Mouse (Mus musculus): ENCODE measurements around the gene P2ry4. TPM values are rescaled to one million over a fixed set of nuclear protein-coding genes. Genes with fewer than 3 reads are reported as not detected.

P2ry4 gene
- total RNA-seq (2021) = not detected
- not detected in 2 replicates for polyA plus RNA-seq (2012; rRNA removed)
- long read RNA-seq = 0 reads

DNA sequence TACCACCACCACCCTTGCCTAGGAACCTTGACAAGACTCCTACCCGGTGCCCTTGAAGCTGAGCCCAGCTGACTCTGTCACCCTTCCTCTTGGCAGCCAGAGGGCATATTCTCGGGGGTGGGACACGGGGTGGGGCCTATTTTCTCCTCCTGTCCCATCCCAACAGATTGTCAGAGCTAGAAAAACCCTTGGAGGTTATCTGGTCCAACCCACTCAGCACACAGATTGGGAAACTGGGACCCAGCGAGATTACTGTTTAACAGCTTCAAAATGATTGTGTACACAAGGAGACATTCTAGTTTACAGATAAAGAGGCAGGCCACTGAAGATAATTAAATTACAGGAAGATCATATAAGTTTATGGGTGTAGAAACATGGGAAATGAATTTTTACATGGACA lies at the start of gene P2ry4:
P2ry4 (minus strand) TSS at position 79 of the 400 bp plus-strand sequence.
- H3K27ac ChIP-seq = no peak within 1 kb of the TSS
- no peak within 1 kb of the TSS for H3K9ac ChIP-seq (ENCODE audit: low read depth, low read length)
- TF ChIP-seq POLR2A (IDR thresholded peaks at IDR 0.05; ENCODE audit: insufficient read depth, low read depth, low read length) (no peak), CTCF (IDR thresholded peaks at IDR 0.05) (no peak)
- H3K27me3 ChIP-seq (ENCODE audit: control insufficient read depth, insufficient read depth, low read length) = no peaks in the 10 kb centered on the region
- no peak within 1 kb of the TSS for H3K4me3 ChIP-seq
- intact Hi-C loops (cut with DNase I) = no loop called here
- H3K79me2 ChIP-seq (replicated peaks; ENCODE audit: control insufficient read depth, insufficient read depth, low read length) = no peaks in the 10 kb centered on the region
- no peak for DNase-seq
- no peaks in the 10 kb centered on the region for H3K36me3 ChIP-seq (ENCODE audit: control insufficient read depth, insufficient read depth, low read length)
- no peaks in the 10 kb centered on the region for H3K4me1 ChIP-seq (ENCODE audit: control insufficient read depth, insufficient read depth, low read length)
- 56% methylated on average over 4 of the region's 4 CpGs for WGBS

GRCm38 (mm10) chrX:100638477-100638876 lies 43.8 kb upstream of the P2ry4 start:
- 61% methylated on average over 8 of the region's 8 CpGs for WGBS
- no peaks in the 10 kb centered on the region for H3K36me3 ChIP-seq (ENCODE audit: control insufficient read depth, insufficient read depth, low read length)
- intact Hi-C loops (cut with DNase I) = no loop called here
- no peaks in the 10 kb centered on the region for H3K4me1 ChIP-seq (ENCODE audit: control insufficient read depth, insufficient read depth, low read length)
- no peaks in the 10 kb centered on the region for H3K79me2 ChIP-seq (replicated peaks; ENCODE audit: control insufficient read depth, insufficient read depth, low read length)
- H3K9ac ChIP-seq (ENCODE audit: low read depth, low read length) = no peak overlapping the region
- TF ChIP-seq CTCF (IDR thresholded peaks at IDR 0.05) = no peak
- no peak overlapping the region for H3K27ac ChIP-seq
- no peak for DNase-seq
- no peaks in the 10 kb centered on the region for H3K27me3 ChIP-seq (ENCODE audit: control insufficient read depth, insufficient read depth, low read length)
- H3K4me3 ChIP-seq = no peak overlapping the region

DNA sequence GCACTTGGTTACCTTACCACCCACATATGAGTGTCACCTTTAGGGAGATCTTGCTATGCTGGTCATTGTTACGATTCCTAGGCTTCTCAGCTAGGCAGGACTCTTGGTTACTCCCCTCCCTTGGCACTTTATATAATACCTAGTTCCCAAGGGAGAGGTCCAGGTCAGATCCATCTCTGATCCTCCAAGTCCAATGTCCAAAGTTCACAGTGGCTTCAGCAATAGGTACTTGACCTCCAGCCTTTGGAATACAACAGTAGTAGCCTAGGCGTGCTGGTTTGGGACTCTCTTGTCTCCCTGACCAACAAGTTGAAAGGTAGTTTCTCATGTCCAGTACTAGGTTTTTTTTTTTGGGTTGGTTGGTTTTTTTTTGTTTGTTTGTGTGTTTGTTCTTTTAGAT lies 34.4 kb upstream of the P2ry4 start:
- H3K36me3 ChIP-seq (ENCODE audit: control insufficient read depth, insufficient read depth, low read length) = no peaks in the 10 kb centered on the region
- TF ChIP-seq CTCF (IDR thresholded peaks at IDR 0.05) (no peak), EP300 (IDR thresholded peaks at IDR 0.05; ENCODE audit: insufficient read depth, low read depth, low read length) (no peak), POLR2A (IDR thresholded peaks at IDR 0.05; ENCODE audit: insufficient read depth, low read depth, low read length) (no peak)
- H3K27ac ChIP-seq = no peak overlapping the region
- H3K4me3 ChIP-seq = no peak overlapping the region
- H3K27me3 ChIP-seq (ENCODE audit: control insufficient read depth, insufficient read depth, low read length) = no peaks in the 10 kb centered on the region
- H3K4me1 ChIP-seq (ENCODE audit: control insufficient read depth, insufficient read depth, low read length) = no peaks in the 10 kb centered on the region
- H3K9ac ChIP-seq (ENCODE audit: low read depth, low read length) = no peak overlapping the region
- WGBS = 71% methylated on average over 2 of the region's 2 CpGs
- H3K79me2 ChIP-seq (replicated peaks; ENCODE audit: control insufficient read depth, insufficient read depth, low read length) = no peaks in the 10 kb centered on the region
- no peak for DNase-seq
- intact Hi-C loops (cut with DNase I) = no loop called here

GRCm38 (mm10) chrX:100625802-100626793 lies 31.4 kb upstream of the P2ry4 start, which contains the start of gene Pdzd11:
Pdzd11 (minus strand) TSS chrX:100626568.
- Histone ChIP-seq H3K79me2 (replicated peaks; ENCODE audit: control insufficient read depth, insufficient read depth, low read length) (no peaks in the 10 kb centered on the region), H3K4me3 (peak within 1 kb of the TSS; percentile 60), H3K9ac (ENCODE audit: low read depth, low read length) (peak within 1 kb of the TSS; percentile 68), H3K27ac (peak within 1 kb of the TSS; percentile 72), H3K36me3 (ENCODE audit: control insufficient read depth, insufficient read depth, low read length) (no peaks in the 10 kb centered on the region), H3K4me1 (ENCODE audit: control insufficient read depth, insufficient read depth, low read length) (no peaks in the 10 kb centered on the region), H3K27me3 (ENCODE audit: control insufficient read depth, insufficient read depth, low read length) (no peaks in the 10 kb centered on the region)
- peak; percentile 87 to 93 for DNase-seq
- WGBS = 15% methylated on average over 62 of the region's 62 CpGs
- no peak for TF ChIP-seq CTCF (IDR thresholded peaks at IDR 0.05)
- TF ChIP-seq POLR2A (IDR thresholded peaks at IDR 0.05; ENCODE audit: insufficient read depth, low read depth, low read length) = peak; percentile 82
- intact Hi-C loops (cut with DNase I) = no loop called here

DNA sequence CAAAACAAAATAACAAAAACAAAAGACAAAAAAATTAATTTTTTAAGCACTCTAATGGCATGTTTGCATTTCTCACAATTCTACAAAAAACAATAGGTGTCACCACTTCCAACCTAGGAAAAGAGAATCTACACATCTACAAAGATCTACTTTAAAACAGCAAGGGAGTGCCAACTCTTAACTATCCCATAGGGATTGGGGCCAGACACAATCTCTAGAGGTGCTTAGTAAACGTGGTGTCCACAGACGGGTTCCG lies 30.8 kb upstream of the P2ry4 start, which contains the start of gene Kif4:
Kif4 (plus strand) TSS at position 192 of the 256 bp plus-strand sequence.
- no peaks in the 10 kb centered on the region for H3K36me3 ChIP-seq (ENCODE audit: control insufficient read depth, insufficient read depth, low read length)
- H3K79me2 ChIP-seq (replicated peaks; ENCODE audit: control insufficient read depth, insufficient read depth, low read length) = no peaks in the 10 kb centered on the region
- DNase-seq = no peak
- no peaks in the 10 kb centered on the region for H3K27me3 ChIP-seq (ENCODE audit: control insufficient read depth, insufficient read depth, low read length)
- intact Hi-C loops (cut with DNase I) = no loop called here
- peak within 1 kb of the TSS; percentile 68 for H3K9ac ChIP-seq (ENCODE audit: low read depth, low read length)
- WGBS = 13% methylated on average over 3 of the region's 3 CpGs
- peak within 1 kb of the TSS; percentile 72 for H3K27ac ChIP-seq
- no peaks in the 10 kb centered on the region for H3K4me1 ChIP-seq (ENCODE audit: control insufficient read depth, insufficient read depth, low read length)
- TF ChIP-seq CTCF (IDR thresholded peaks at IDR 0.05) = no peak
- no peak for TF ChIP-seq EP300 (IDR thresholded peaks at IDR 0.05; ENCODE audit: insufficient read depth, low read depth, low read length)
- TF ChIP-seq POLR2A (IDR thresholded peaks at IDR 0.05; ENCODE audit: insufficient read depth, low read depth, low read length) = no peak
- H3K4me3 ChIP-seq = peak within 1 kb of the TSS; percentile 60

GRCm38 (mm10) chrX:100625146-100625545 lies 30.5 kb upstream of the P2ry4 start:
- Histone ChIP-seq H3K36me3 (ENCODE audit: control insufficient read depth, insufficient read depth, low read length) (no peaks in the 10 kb centered on the region), H3K9ac (ENCODE audit: low read depth, low read length) (no peak overlapping the region), H3K4me3 (peak overlapping the region; percentile 60), H3K79me2 (replicated peaks; ENCODE audit: control insufficient read depth, insufficient read depth, low read length) (no peaks in the 10 kb centered on the region), H3K27me3 (ENCODE audit: control insufficient read depth, insufficient read depth, low read length) (no peaks in the 10 kb centered on the region), H3K27ac (peak overlapping the region; percentile 72), H3K4me1 (ENCODE audit: control insufficient read depth, insufficient read depth, low read length) (no peaks in the 10 kb centered on the region)
- WGBS = 30% methylated on average over 7 of the region's 7 CpGs
- intact Hi-C loops (cut with DNase I) = no loop called here
- no peak for DNase-seq
- TF ChIP-seq CTCF (IDR thresholded peaks at IDR 0.05) = no peak
- no peak for TF ChIP-seq POLR2A (IDR thresholded peaks at IDR 0.05; ENCODE audit: insufficient read depth, low read depth, low read length)
- no peak for TF ChIP-seq EP300 (IDR thresholded peaks at IDR 0.05; ENCODE audit: insufficient read depth, low read depth, low read length)

Data from heart, adult 2 months (tissue).